Mouse (Mus musculus) Patski (cell line): ENCODE data around the gene Ccdc153. TPM values are rescaled to one million over a fixed set of nuclear protein-coding genes. Genes with fewer than 3 reads are reported as not detected.

Experiments
- ATAC-seq: fragments of 100-300 bp; one replicate; pipeline ENCODE4 v1.8.0; 2021
- CTCF ChIA-PET: fragments of 350-600 bp; sonication (Branson Sonifier 250); formaldehyde crosslinking; loops from one replicate; lab custom pipeline; 2022; ENCODE audit warnings: inconsistent platforms; lab: Charles Lee
- POLR2A ChIA-PET: fragments of 350-600 bp; sonication (Branson Sonifier 250); formaldehyde crosslinking; loops from one replicate; lab custom pipeline; 2022; ENCODE audit warnings: antibody characterized with exemption, inconsistent platforms; lab: Charles Lee
- DNase-seq: peaks from one replicate; pipeline ENCODE4 v3.0.0-alpha.2; 2011; ENCODE audit warnings: low read depth, low spot score
- H3K27me3 ChIP-seq: fragments of 371-371 bp; one replicate; pipeline ENCODE4 v1.5.1; 2021
- CTCF ChIP-seq: fragments of 100-300 bp; IDR thresholded peaks from one replicate; pipeline ENCODE4 v1.5.1; 2021
- in situ Hi-C: fragments of 300-500 bp; cut with MboI; formaldehyde crosslinking; loops from 3 replicates; pipeline ENCODE4 v1.11.1; 2018; ENCODE audit warnings: low pct_unique_long_range_greater_than_20kb, mixed read lengths
- polyA plus RNA-seq: library from polyadenylated mRNA; unstranded; gene quantifications from one replicate; pipeline ENCODE4 v1.2.3, GENCODE M21; 2021

Ccdc153 gene
- polyA plus RNA-seq, 1 experiment from 2014 or later = not detected

DNA sequence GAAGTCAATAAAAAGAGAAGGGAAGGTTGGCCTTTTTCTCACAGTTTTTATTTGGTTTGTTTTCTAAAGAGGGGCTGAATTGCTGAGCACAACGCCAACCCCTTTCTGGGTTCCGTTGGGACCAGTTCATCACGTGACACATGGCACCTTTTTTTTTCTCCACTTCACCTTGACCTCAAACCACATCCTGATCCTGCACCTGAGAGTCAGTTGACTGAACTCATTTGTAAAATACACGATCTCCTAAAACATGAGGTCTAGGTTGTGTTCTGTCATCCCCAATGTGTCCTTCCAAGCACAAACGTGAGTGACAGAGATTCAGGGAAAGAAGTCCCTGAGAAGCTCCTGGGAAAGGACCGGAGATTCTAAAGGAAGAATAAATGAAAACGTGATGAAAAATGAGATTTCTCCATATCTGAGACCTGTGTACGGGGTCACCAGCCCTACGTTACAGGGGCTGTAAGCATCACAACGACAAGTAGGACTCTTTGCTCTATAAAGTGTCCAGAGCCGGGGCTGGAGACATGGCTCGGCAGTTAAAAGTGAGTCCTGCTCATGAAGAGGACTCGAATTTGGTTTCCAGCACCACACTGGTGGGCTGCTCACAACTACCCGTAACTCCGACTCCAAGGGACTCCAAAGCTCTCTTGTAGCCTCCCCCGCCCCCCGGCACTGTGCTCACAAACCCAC is 1.8 kb upstream of the Ccdc153 start:
- in situ Hi-C loops = loop anchor here (10.0 kb wide), 1 partner anchor 114 kb away; no protein-coding TSS in a partner anchor
- H3K27me3 ChIP-seq = no peaks in the 10 kb centered on the region
- ChIA-PET POLR2A (no interaction called here), CTCF (interaction anchor here (1.3 to 1.5 kb wide), 3 partner anchors 10 to 17 kb away, joined by 3 to 5 read pairs (median 3); no protein-coding TSS in a partner anchor)
- DNase-seq = no peak
- ATAC-seq = no peak
- no peak for TF ChIP-seq CTCF

DNA sequence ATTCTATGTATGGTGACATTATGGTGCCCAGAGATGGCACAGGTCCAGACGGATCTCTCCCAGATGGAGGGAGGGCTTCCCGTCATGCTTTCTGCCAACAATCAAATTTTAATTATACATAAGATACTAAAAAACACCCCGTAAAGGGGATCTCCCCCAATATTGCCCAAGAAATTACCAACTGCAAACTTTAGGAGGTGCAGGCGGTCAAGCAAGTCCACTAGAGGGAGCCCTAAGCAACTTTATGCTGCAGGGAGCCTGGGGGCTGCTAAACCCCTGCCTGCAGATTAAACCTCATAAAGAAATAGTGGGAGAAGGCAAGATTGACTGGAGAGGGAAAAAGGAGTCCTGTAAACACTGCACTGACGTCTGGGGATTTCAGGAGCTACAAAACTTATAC is 1.0 kb upstream of the Ccdc153 start:
- ChIA-PET POLR2A (no interaction called here), CTCF (interaction anchor here (1.0 kb wide), 1 partner anchor 18 kb away, joined by 4 read pairs; no protein-coding TSS in a partner anchor)
- no peaks in the 10 kb centered on the region for H3K27me3 ChIP-seq
- in situ Hi-C loops = loop anchor here (10.0 kb wide), 1 partner anchor 115 kb away; no protein-coding TSS in a partner anchor
- TF ChIP-seq CTCF = peak; percentile 87
- ATAC-seq (no peak), DNase-seq (no peak)

- no peaks in the 10 kb centered on the region for H3K27me3 ChIP-seq
- no peak for DNase-seq
- TF ChIP-seq CTCF = no peak
- in situ Hi-C loops = no loop called here
- ChIA-PET CTCF (interaction anchor here (0.9 kb wide), 2 partner anchors 11 to 12 kb away, joined by 3 read pairs; no protein-coding TSS in a partner anchor), POLR2A (no interaction called here)
- ATAC-seq = no peak
Observed at GRCm38 (mm10) chr9:44240911-44241310, 435 bp downstream of the Ccdc153 start.

- DNase-seq (no peak), ATAC-seq (no peak)
- ChIA-PET POLR2A (no interaction called here), CTCF (interaction anchor here (0.6 kb wide), 1 partner anchor 89 kb away, joined by 3 read pairs; no protein-coding TSS in a partner anchor)
- H3K27me3 ChIP-seq = no peaks in the 10 kb centered on the region
- in situ Hi-C loops = no loop called here
- no peak for TF ChIP-seq CTCF
Observed at GRCm38 (mm10) chr9:44241418-44241817, 942 bp downstream of the Ccdc153 start.

GRCm38 (mm10) chr9:44243621-44244020 is 3.1 kb downstream of the Ccdc153 start:
- no peak for TF ChIP-seq CTCF
- H3K27me3 ChIP-seq = peaks cover 12% of the 10 kb centered on the region
- ChIA-PET POLR2A (no interaction called here), CTCF (interaction anchor here (1.5 kb wide), 1 partner anchor 13 kb away, joined by 3 read pairs; no protein-coding TSS in a partner anchor)
- DNase-seq (no peak), ATAC-seq (no peak)
- in situ Hi-C loops = no loop called here

DNA sequence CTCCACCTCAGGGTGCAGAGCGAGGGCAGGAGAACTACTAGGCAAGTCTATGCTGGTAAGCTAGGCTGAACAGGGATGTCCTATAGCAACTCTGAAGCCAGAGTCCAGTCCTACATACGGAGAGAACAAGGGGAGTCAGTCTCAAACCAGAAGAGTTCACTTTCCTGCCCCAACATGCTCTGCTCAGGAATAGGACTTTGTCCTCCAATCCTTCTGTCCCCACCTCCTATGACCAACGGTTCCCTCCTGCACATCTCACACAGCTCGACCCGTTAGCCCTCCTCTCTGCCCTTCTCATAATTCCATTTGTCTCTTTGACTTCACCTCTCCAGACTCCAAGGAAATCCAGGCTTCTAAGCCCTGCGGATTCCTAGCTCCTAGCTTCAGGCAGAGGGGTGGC is 7.4 kb downstream of the Ccdc153 start:
- CTCF ChIA-PET = interaction anchor here (0.8 to 1.5 kb wide), 2 partner anchors 10 to 20 kb away, joined by 3 to 5 read pairs; no protein-coding TSS in a partner anchor
- peaks cover 14% of the 10 kb centered on the region for H3K27me3 ChIP-seq
- no peak for TF ChIP-seq CTCF
- POLR2A ChIA-PET = no interaction called here
- DNase-seq (no peak), ATAC-seq (no peak)
- in situ Hi-C loops = no loop called here

DNA sequence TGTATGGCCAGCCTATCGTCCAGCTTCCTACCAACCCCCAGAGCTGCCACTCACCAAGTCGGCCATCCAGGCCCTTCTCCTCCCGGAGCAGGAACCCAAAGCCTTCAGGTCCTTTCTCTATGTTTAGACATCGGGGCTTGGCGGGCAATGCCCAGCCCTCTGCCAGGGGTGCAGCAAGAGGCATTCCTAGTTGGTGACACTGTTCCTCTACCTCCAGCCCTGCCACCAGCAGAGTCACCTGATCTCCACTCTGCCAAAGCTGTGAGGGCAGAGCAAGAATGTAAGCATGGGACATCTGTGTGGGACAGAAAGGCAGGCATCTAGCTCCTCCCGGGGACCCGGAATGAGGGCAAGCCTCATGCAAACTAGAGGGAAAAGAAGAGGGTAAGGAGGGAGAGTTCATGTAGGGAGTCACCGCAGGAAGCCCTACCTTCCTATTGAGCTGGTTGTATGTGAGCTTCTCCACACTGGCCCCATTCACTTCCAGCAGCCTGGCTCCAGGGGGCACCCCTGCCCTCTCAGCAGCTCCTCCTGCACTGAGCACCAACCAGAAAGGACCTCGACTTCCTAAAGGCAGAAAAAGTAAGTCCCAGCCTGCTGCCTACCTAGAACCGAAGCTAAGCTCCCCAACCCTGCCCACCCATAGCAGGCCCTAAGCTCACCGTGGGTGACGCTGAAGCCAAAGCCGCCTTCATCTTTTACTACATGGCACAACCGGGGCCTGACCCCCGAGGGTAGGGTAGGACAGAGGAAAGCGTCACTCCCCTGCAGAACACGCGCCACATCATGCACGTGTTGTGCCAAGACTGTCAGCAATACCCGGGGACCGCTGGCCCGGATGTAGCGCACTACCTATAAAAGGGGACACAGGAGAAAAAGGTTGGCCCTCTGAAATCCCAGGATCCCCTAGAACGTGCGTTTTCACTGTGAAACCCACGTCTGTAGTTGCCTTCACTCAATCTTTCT is 9.0 kb downstream of the Ccdc153 start:
- ATAC-seq = no peak
- peaks cover 17% of the 10 kb centered on the region for H3K27me3 ChIP-seq
- in situ Hi-C loops = loop anchor here (10.0 kb wide), 1 partner anchor 265 kb away; no protein-coding TSS in a partner anchor
- no peak for DNase-seq
- ChIA-PET CTCF (interaction anchor here (1.2 to 1.5 kb wide), 2 partner anchors 11 to 18 kb away, joined by 4 to 5 read pairs; no protein-coding TSS in a partner anchor), POLR2A (no interaction called here)
- no peak for TF ChIP-seq CTCF

DNA sequence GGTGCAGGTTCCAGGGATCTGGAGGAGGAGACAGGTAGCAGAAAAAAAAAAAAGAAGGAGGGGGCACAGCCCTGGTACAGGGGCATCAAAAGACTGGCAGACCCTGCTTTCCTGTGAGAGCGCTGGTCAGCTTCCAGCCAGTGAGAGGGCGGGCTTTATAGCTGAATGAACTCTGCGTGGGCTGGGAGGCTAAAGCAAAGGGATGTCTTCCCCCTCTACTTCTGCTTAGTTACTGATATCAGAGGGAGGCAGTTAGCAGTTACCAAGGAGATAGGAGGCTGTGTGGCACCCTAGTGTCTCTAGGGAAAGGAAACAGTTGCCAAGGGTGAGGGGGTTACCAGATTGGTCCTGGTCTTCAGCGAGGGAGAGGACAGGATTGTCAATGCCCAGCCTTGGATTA is 10.0 kb downstream of the Ccdc153 start:
- DNase-seq (no peak), ATAC-seq (no peak)
- POLR2A ChIA-PET = no interaction called here
- CTCF ChIA-PET = no interaction called here
- no peak for TF ChIP-seq CTCF
- H3K27me3 ChIP-seq = peaks cover 21% of the 10 kb centered on the region
- in situ Hi-C loops = loop anchor here (10.0 kb wide), 1 partner anchor 266 kb away; no protein-coding TSS in a partner anchor

DNA sequence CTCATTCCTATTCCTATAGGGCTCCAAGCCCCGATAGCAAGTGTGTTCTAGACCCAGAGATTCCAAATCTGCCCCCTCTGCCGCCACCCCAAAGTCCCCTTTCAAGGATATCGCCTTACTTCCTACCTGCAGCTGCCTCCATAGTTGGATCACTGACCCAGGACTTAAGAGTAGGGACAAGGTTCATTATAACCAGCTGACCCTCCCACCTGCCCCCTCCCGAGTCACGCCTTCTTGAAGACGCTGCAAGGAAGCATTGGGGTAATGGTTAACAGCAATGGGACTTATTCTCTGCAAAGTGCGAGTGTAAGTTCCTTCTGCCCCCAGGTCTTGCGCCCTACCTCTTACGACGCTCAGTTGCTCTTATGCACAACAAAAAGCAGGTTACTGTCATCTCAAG is 10.8 kb downstream of the Ccdc153 start, which contains the start of gene Pdzd3:
TSS of gene Pdzd3 (minus strand) at position 158 of the 400 bp plus-strand sequence.
- CTCF ChIA-PET = interaction anchor here (1.0 kb wide), 1 partner anchor 11 kb away, joined by 3 read pairs; the partner anchor contains the start of gene Ccdc153
- TF ChIP-seq CTCF = no peak
- POLR2A ChIA-PET = no interaction called here
- peaks cover 24% of the 10 kb centered on the region for H3K27me3 ChIP-seq
- no peak for DNase-seq
- in situ Hi-C loops = loop anchor here (10.0 kb wide), 1 partner anchor 267 kb away; no protein-coding TSS in a partner anchor
- no peak for ATAC-seq

DNA sequence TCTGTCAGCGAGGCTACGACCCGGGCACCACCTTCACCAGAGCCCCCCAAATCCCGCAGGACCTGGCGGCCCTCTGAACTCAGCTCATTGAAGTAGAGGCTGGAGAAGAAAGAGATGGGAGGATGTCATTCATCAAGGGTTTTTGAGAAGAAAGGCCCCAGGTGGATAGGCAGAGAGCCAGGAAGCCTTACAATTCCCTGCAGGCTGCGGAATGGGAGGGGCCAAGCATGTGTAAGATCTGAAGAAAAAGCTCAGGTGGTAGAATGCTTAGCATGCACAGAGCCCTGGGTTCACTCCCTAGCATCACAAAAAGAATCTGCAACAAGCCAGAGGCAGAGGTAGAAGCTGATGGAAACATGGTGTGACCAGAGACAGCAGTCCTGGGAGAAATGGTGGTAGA is 13.0 kb downstream of the Ccdc153 start:
- ATAC-seq (no peak), DNase-seq (no peak)
- no peak for TF ChIP-seq CTCF
- H3K27me3 ChIP-seq = peaks cover 16% of the 10 kb centered on the region
- ChIA-PET POLR2A (no interaction called here), CTCF (interaction anchor here (1.0 to 1.1 kb wide), 2 partner anchors 13 to 17 kb away, joined by 3 read pairs; partner anchors contain the start of gene Ccdc153)
- in situ Hi-C loops = loop anchor here (10.0 kb wide), 1 partner anchor 269 kb away; no protein-coding TSS in a partner anchor
